Mouse (Mus musculus) brain, embryonic 14.5 days (tissue): ENCODE data around the gene Tmem88b. TPM values are rescaled to one million over a fixed set of nuclear protein-coding genes. Genes with fewer than 3 reads are reported as not detected.
"Not testable (repeated sequence)": the region's sequence is repeated elsewhere in the genome, so short reads cannot be mapped to it uniquely, and the experiment has no call there.

Experiments
- DNase-seq: peaks from one replicate; pipeline ENCODE4 v3.0.0-alpha.2; 2011; ENCODE audit warnings: low read depth
- CTCF ChIP-seq: fragments of 200-500 bp; IDR thresholded peaks from 2 replicates; pipeline ENCODE4 v1.5.1; 2012; ENCODE audit warnings: inconsistent platforms, mild to moderate bottlenecking, moderate library complexity, borderline replicate concordance; ENCODE audit not compliant: insufficient read depth, insufficient read length; ENCODE audit errors: extremely low read depth
- POLR2A ChIP-seq: fragments of 200-500 bp; IDR thresholded peaks from 2 replicates; pipeline ENCODE4 v1.6.1; 2012; ENCODE audit warnings: mild to moderate bottlenecking, inconsistent platforms, borderline replicate concordance; ENCODE audit not compliant: poor library complexity, insufficient read depth, insufficient read length, severe bottlenecking; ENCODE audit errors: extremely low read depth
- polyA plus RNA-seq: library from polyadenylated mRNA; depleted of rRNA; stranded (reverse); fragments of >200 nt; gene quantifications from 2 replicates; pipeline ENCODE4 v1.2.3, GENCODE M21; 2012

Gene Tmem88b
- polyA plus RNA-seq, 1 experiment = 1.5 TPM

- peak; percentile 99 for DNase-seq
- peak; percentile 77 for TF ChIP-seq POLR2A
- TF ChIP-seq CTCF = no peak
Measured at GRCm38 (mm10) chr4:155811929-155812664, 26.4 kb upstream of the Tmem88b start, which contains the start of gene Ccnl2. TSS of gene Ccnl2 (plus strand) at chr4:155812489.

- DNase-seq = no peak
- TF ChIP-seq CTCF (no peak), POLR2A (no peak)
Measured at GRCm38 (mm10) chr4:155807841-155808240, 22.2 kb upstream of the Tmem88b start.

- peak; percentile 76; the same call in 1 of the 2 replicates for TF ChIP-seq POLR2A
- no peak for TF ChIP-seq CTCF
- DNase-seq = peak; percentile 98
Measured at GRCm38 (mm10) chr4:155803340-155804041, 17.8 kb upstream of the Tmem88b start.

- DNase-seq = peak; percentile 27
- TF ChIP-seq POLR2A (no peak), CTCF (no peak)
Measured at GRCm38 (mm10) chr4:155802741-155803339, 17.2 kb upstream of the Tmem88b start, which contains the start of gene Mrpl20. TSS of gene Mrpl20 (plus strand) at chr4:155802878.

GRCm38 (mm10) chr4:155802075-155802474, 16.4 kb upstream of the Tmem88b start:
- no peak for DNase-seq
- no peak for TF ChIP-seq POLR2A
- TF ChIP-seq CTCF = no peak

GRCm38 (mm10) chr4:155793730-155794129, 8.1 kb upstream of the Tmem88b start:
- no peak for DNase-seq
- no peak for TF ChIP-seq POLR2A
- TF ChIP-seq CTCF = no peak

- no peak for TF ChIP-seq CTCF
- no peak for TF ChIP-seq POLR2A
- no peak for DNase-seq
Measured at GRCm38 (mm10) chr4:155791240-155791933, 5.7 kb upstream of the Tmem88b start.

- DNase-seq = no peak
- no peak for TF ChIP-seq CTCF
- TF ChIP-seq POLR2A = no peak
Measured at GRCm38 (mm10) chr4:155790650-155791161, 5.0 kb upstream of the Tmem88b start.

GRCm38 (mm10) chr4:155790021-155790489, 4.4 kb upstream of the Tmem88b start, which contains the start of gene Ankrd65:
TSS of gene Ankrd65 (plus strand) at chr4:155790439.
- DNase-seq = no peak
- TF ChIP-seq CTCF = no peak
- no peak for TF ChIP-seq POLR2A

GRCm38 (mm10) chr4:155788833-155789232, 3.2 kb upstream of the Tmem88b start:
- not testable (repeated sequence) for DNase-seq

GRCm38 (mm10) chr4:155788300-155788699, 2.6 kb upstream of the Tmem88b start:
- TF ChIP-seq POLR2A (no peak), CTCF (no peak)

GRCm38 (mm10) chr4:155785246-155785645, 428 bp downstream of the Tmem88b start:
- DNase-seq = no peak
- TF ChIP-seq CTCF (no peak), POLR2A (no peak)

More at GRCm38 (mm10) chr4:155788300-155788699, 2.6 kb upstream of the Tmem88b start:
- DNase-seq = no peak
